17 mouse cellular contexts compared by ENCODE assay signal in genomic region chr8:113853714-113854113, GRCm38 (mm10). TPM values are rescaled to one million over a fixed set of nuclear protein-coding genes. Genes with fewer than 3 reads are reported as not detected.
"Had no signal": no experiment of that assay in that cellular context is flagged by ENCODE, and none has a peak within 500 bp of the region (broad histone marks: within the 10 kb centered on the region; RNA-seq: fewer than 3 reads in every experiment).

No protein-coding gene starts in this region.

- H3K4me3 ChIP-seq: kidney, embryonic 15.5 days; left cerebral cortex, adult 2 months; limb, embryonic 15.5 days had no signal

- H3K36me3 ChIP-seq: kidney, embryonic 15.5 days; limb, embryonic 15.5 days had no signal

- H3K9me3 ChIP-seq: kidney, embryonic 15.5 days; limb, embryonic 15.5 days had no signal

- DNase-seq: kidney, adult 8-10 months; kidney, postnatal 10 days; kidney, postnatal 36 days; layer of hippocampus, postnatal 36 days; liver, postnatal 0 days; lung, embryonic 14.5 days; midbrain, embryonic 14.5 days; thymus, adult 18-20 months; thymus, postnatal 36 days had no signal

- ATAC-seq: liver, postnatal 0 days; lung, postnatal 0 days had no signal

- H3K4me2 ChIP-seq: kidney, embryonic 15.5 days; limb, embryonic 15.5 days; liver, embryonic 11.5 days; lung, embryonic 14.5 days had no signal

- H3K9ac ChIP-seq: kidney, embryonic 15.5 days; limb, embryonic 15.5 days; liver, embryonic 14.5 days; liver, postnatal 0 days; lung, embryonic 14.5 days had no signal

- H3K27ac ChIP-seq: kidney, embryonic 15.5 days; left cerebral cortex, adult 2 months; limb, embryonic 15.5 days; liver, embryonic 14.5 days; macrophage had no signal

RNA-seq across cellular contexts. Expression of gene Adamts18, which starts 5.2 kb away (rescaled TPM):
- polyA plus RNA-seq: liver, postnatal 0 days; macrophage; spleen, adult 2 months had no signal
